Mouse (Mus musculus): ENCODE measurements around the gene Olfr577. TPM values are rescaled to one million over a fixed set of nuclear protein-coding genes. Genes with fewer than 3 reads are reported as not detected.

The Olfr577 gene
- polyA plus RNA-seq (2015; fragmentation: Nextera tagmentation; extraction: Ambion mirVana) = not detected in 2 replicates

GRCm38 (mm10) chr7:102975843-102976242 is at the start of gene Olfr577:
Olfr577 (minus strand) TSS chr7:102975943.

GRCm38 (mm10) chr7:102989224-102989623 is 13.5 kb upstream of the Olfr577 start, which contains the start of gene Olfr578:
Olfr578 (minus strand) TSS chr7:102989324.

GRCm38 (mm10) chr7:102962360-102962759 is 13.4 kb downstream of the Olfr577 start, which contains the start of gene Olfr576:
Olfr576 (plus strand) TSS chr7:102962660.

GRCm38 (mm10) chr7:102958593-102958992 is 17.1 kb downstream of the Olfr577 start, which contains the start of gene Olfr575:
Olfr575 (minus strand) TSS chr7:102958775.

GRCm38 (mm10) chr7:102948167-102948566 is 27.6 kb downstream of the Olfr577 start, which contains the start of gene Olfr574:
Olfr574 (plus strand) TSS chr7:102948467.

GRCm38 (mm10) chr7:102942475-102942874 is 33.3 kb downstream of the Olfr577 start, which contains the start of gene Olfr573-ps1:
Olfr573-ps1 (minus strand) TSS chr7:102942575.

GRCm38 (mm10) chr7:102924109-102924508 is 51.6 kb downstream of the Olfr577 start, which contains the start of gene Olfr572:
Olfr572 (plus strand) TSS chr7:102924409.

Other genes with a start within 250 kb of the Olfr577 start
- not detected in 2 replicates for gene Olfr559, start 248.5 kb downstream of the Olfr577 start, polyA plus RNA-seq (2015; fragmentation: Nextera tagmentation; extraction: Ambion mirVana)
- gene Olfr560, start 216.6 kb downstream of the Olfr577 start, polyA plus RNA-seq (2015; fragmentation: Nextera tagmentation; extraction: Ambion mirVana) = 0.11 TPM in 1 of 2 replicates, not detected in the other
- gene Olfr78, start 216.5 kb downstream of the Olfr577 start, polyA plus RNA-seq (2015; fragmentation: Nextera tagmentation; extraction: Ambion mirVana) = 5.3 and 6.3 TPM in 2 replicates
- gene Olfr561, start 204.7 kb downstream of the Olfr577 start, polyA plus RNA-seq (2015; fragmentation: Nextera tagmentation; extraction: Ambion mirVana) = not detected in 2 replicates
- not detected in 2 replicates for gene Olfr564, start 172.5 kb downstream of the Olfr577 start, polyA plus RNA-seq (2015; fragmentation: Nextera tagmentation; extraction: Ambion mirVana)
- not detected in 2 replicates for gene Olfr566, start 117.2 kb downstream of the Olfr577 start, polyA plus RNA-seq (2015; fragmentation: Nextera tagmentation; extraction: Ambion mirVana)
- gene Olfr568, start 98.8 kb downstream of the Olfr577 start, polyA plus RNA-seq (2015; fragmentation: Nextera tagmentation; extraction: Ambion mirVana) = not detected in 2 replicates
- not detected in 2 replicates for gene Olfr569, start 85.1 kb downstream of the Olfr577 start, polyA plus RNA-seq (2015; fragmentation: Nextera tagmentation; extraction: Ambion mirVana)
- gene Olfr570, start 81.4 kb downstream of the Olfr577 start, polyA plus RNA-seq (2015; fragmentation: Nextera tagmentation; extraction: Ambion mirVana) = not detected in 2 replicates
- not detected in 2 replicates for gene Olfr571, start 58.4 kb downstream of the Olfr577 start, polyA plus RNA-seq (2015; fragmentation: Nextera tagmentation; extraction: Ambion mirVana)
- gene Olfr572, start 51.5 kb downstream of the Olfr577 start, polyA plus RNA-seq (2015; fragmentation: Nextera tagmentation; extraction: Ambion mirVana) = not detected in 2 replicates
- not detected in 2 replicates for gene Olfr573-ps1, start 33.4 kb downstream of the Olfr577 start, polyA plus RNA-seq (2015; fragmentation: Nextera tagmentation; extraction: Ambion mirVana)
- not detected in 2 replicates for gene Olfr574, start 27.5 kb downstream of the Olfr577 start, polyA plus RNA-seq (2015; fragmentation: Nextera tagmentation; extraction: Ambion mirVana)
- not detected in 2 replicates for gene Olfr575, start 17.2 kb downstream of the Olfr577 start, polyA plus RNA-seq (2015; fragmentation: Nextera tagmentation; extraction: Ambion mirVana)
- gene Olfr576, start 13.3 kb downstream of the Olfr577 start, polyA plus RNA-seq (2015; fragmentation: Nextera tagmentation; extraction: Ambion mirVana) = not detected in 2 replicates
- gene Olfr578, start 13.4 kb upstream of the Olfr577 start, polyA plus RNA-seq (2015; fragmentation: Nextera tagmentation; extraction: Ambion mirVana) = not detected in 2 replicates
- gene Olfr582, start 62.1 kb upstream of the Olfr577 start, polyA plus RNA-seq (2015; fragmentation: Nextera tagmentation; extraction: Ambion mirVana) = not detected in 2 replicates
- gene Olfr583, start 75.4 kb upstream of the Olfr577 start, polyA plus RNA-seq (2015; fragmentation: Nextera tagmentation; extraction: Ambion mirVana) = not detected in 2 replicates
- gene Olfr584, start 105.9 kb upstream of the Olfr577 start, polyA plus RNA-seq (2015; fragmentation: Nextera tagmentation; extraction: Ambion mirVana) = not detected in 2 replicates
- gene Olfr585, start 121.8 kb upstream of the Olfr577 start, polyA plus RNA-seq (2015; fragmentation: Nextera tagmentation; extraction: Ambion mirVana) = not detected in 2 replicates
- not detected in 2 replicates for gene Olfr586, start 149.7 kb upstream of the Olfr577 start, polyA plus RNA-seq (2015; fragmentation: Nextera tagmentation; extraction: Ambion mirVana)
- gene Olfr588-ps1, start 164.9 kb upstream of the Olfr577 start, polyA plus RNA-seq (2015; fragmentation: Nextera tagmentation; extraction: Ambion mirVana) = not detected in 2 replicates
- gene Olfr589, start 180.4 kb upstream of the Olfr577 start, polyA plus RNA-seq (2015; fragmentation: Nextera tagmentation; extraction: Ambion mirVana) = not detected in 2 replicates
- not detected in 2 replicates for gene Olfr591, start 202.4 kb upstream of the Olfr577 start, polyA plus RNA-seq (2015; fragmentation: Nextera tagmentation; extraction: Ambion mirVana)
- not detected in 2 replicates for gene Olfr592, start 208.9 kb upstream of the Olfr577 start, polyA plus RNA-seq (2015; fragmentation: Nextera tagmentation; extraction: Ambion mirVana)
- gene Olfr593, start 235.9 kb upstream of the Olfr577 start, polyA plus RNA-seq (2015; fragmentation: Nextera tagmentation; extraction: Ambion mirVana) = not detected in 2 replicates
- gene Olfr594, start 241.1 kb upstream of the Olfr577 start, polyA plus RNA-seq (2015; fragmentation: Nextera tagmentation; extraction: Ambion mirVana) = not detected in 2 replicates